Mouse (Mus musculus) heart, embryonic 16.5 days (tissue): ENCODE data around the gene Slc26a5. TPM values are rescaled to one million over a fixed set of nuclear protein-coding genes. Genes with fewer than 3 reads are reported as not detected.

ENCODE experiments used
- ATAC-seq: fragments of 200-750 bp; cut with Nextera tagmentation; replicated peaks from 2 replicates; pipeline ENCODE4 v1.8.0; 2017; ENCODE audit warnings: moderate number of reproducible peaks; ENCODE audit not compliant: insufficient read depth, low FRiP score; ENCODE audit errors: extremely low read depth
- H3K27ac ChIP-seq: fragments of 300-500 bp; sonication (generic); 2 replicates; pipeline ENCODE4 v1.5.1; 2014; ENCODE audit warnings: mild to moderate bottlenecking, low read length, control low read depth, moderate library complexity
- H3K27me3 ChIP-seq: fragments of 300-500 bp; sonication (generic); 2 replicates; pipeline ENCODE4 v1.6.1; 2014; ENCODE audit warnings: low read length, mixed read lengths; ENCODE audit not compliant: control insufficient read depth, insufficient read depth
- H3K36me3 ChIP-seq: fragments of 300-500 bp; sonication (generic); 2 replicates; pipeline ENCODE4 v1.6.1; 2014; ENCODE audit not compliant: control insufficient read depth, insufficient read depth
- H3K4me1 ChIP-seq: fragments of 300-500 bp; sonication (generic); 2 replicates; pipeline ENCODE4 v1.6.1; 2014; ENCODE audit warnings: low read length, mixed read lengths; ENCODE audit not compliant: control insufficient read depth, insufficient read depth
- H3K4me2 ChIP-seq: fragments of 300-500 bp; sonication (generic); 2 replicates; pipeline ENCODE4 v1.6.1; 2014; ENCODE audit warnings: low read depth, mild to moderate bottlenecking, control low read depth, low read length
- H3K4me3 ChIP-seq: fragments of 300-500 bp; sonication (generic); 2 replicates; pipeline ENCODE4 v1.5.1; 2014; ENCODE audit warnings: mild to moderate bottlenecking, control low read depth, low read length
- H3K9ac ChIP-seq: fragments of 300-500 bp; sonication (generic); 2 replicates; pipeline ENCODE4 v1.6.1; 2014; ENCODE audit warnings: low read length, control low read depth
- H3K9me3 ChIP-seq: fragments of 300-500 bp; sonication (generic); replicated peaks from 2 replicates; pipeline ENCODE4 v1.6.1; 2016; ENCODE audit warnings: low read length; ENCODE audit not compliant: control insufficient read depth
- WGBS: fragments of 180-500 bp; shearing (Covaris S2); extraction: QIAGEN DNeasy Blood & Tissue Kit; methylation state at CpG from one replicate; pipeline ENCODE4 v1.1.7; 2014; 5-methylcytosine and 5-hydroxymethylcytosine counted together
- polyA plus RNA-seq: library from polyadenylated mRNA; unstranded; fragments of >200 nt; fragmentation: Nextera tagmentation; extraction: Ambion mirVana; gene quantifications from 2 replicates; pipeline ENCODE4 v1.2.1, GENCODE M21; 2015

The Slc26a5 gene
- polyA plus RNA-seq, 1 experiment from 2014 or later: not detected

DNA sequence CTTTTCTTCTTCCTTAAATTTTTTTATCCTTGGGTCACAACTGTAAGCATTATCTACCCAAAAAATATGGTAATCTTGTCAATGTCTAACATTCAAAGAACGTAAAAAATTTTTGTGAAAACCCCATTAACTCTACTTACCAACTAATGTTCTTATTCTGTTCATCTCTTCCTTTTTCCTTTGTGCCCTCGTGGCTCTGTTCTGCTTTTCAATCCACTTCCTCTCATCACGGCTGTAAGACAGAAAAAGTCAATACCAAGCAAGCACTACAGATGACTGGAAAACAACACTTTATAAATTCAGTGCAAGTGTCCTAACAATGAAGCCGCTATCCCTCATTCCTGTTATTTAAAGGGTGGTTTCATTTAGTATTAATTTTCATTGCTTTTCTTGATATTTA lies 96.9 kb downstream of the Slc26a5 start:
- 85% methylated on average over 4 of the region's 4 CpGs for WGBS
- peaks cover 58% of the 10 kb centered on the region for H3K36me3 ChIP-seq
- no peak for ATAC-seq
- no peak overlapping the region for H3K4me2 ChIP-seq
- H3K27me3 ChIP-seq: no peaks in the 10 kb centered on the region
- H3K4me3 ChIP-seq: no peak overlapping the region
- H3K9ac ChIP-seq: no peak overlapping the region
- no peaks in the 10 kb centered on the region for H3K9me3 ChIP-seq
- no peaks in the 10 kb centered on the region for H3K4me1 ChIP-seq
- no peak overlapping the region for H3K27ac ChIP-seq

Other genes starting within 250 kb of the Slc26a5 start
- 0.27 and 0.30 TPM in 2 replicates for gene Fbxl13, start 220.0 kb downstream of the Slc26a5 start, polyA plus RNA-seq
- 19.2 and 20.0 TPM in 2 replicates for gene Armc10, start 219.8 kb downstream of the Slc26a5 start, polyA plus RNA-seq
- 5.6 and 6.3 TPM in 2 replicates for gene Napepld, start 164.2 kb downstream of the Slc26a5 start, polyA plus RNA-seq
- 154 and 168 TPM in 2 replicates for gene Pmpcb, start 128.5 kb downstream of the Slc26a5 start, polyA plus RNA-seq
- gene Dnajc2, start 80.4 kb downstream of the Slc26a5 start, polyA plus RNA-seq: 41.5 and 47.5 TPM in 2 replicates
- 138 and 139 TPM in 2 replicates for gene Psmc2, start 80.3 kb downstream of the Slc26a5 start, polyA plus RNA-seq